Mouse (Mus musculus) granulocyte monocyte progenitor cell, adult 5-6 weeks (primary cell): ENCODE measurements around the gene Plagl1. TPM values are rescaled to one million over a fixed set of nuclear protein-coding genes. Genes with fewer than 3 reads are reported as not detected.

Experiments used
- total RNA-seq, 2 experiments: library from RNA; stranded (forward) in 1 of 2; stranded (reverse) in 1 of 2; fragments of 200-712, 200-1000 nt in 1 of 2; fragments of >200 nt in 1 of 2; fragmentation: Nextera tagmentation in 1 of 2; gene quantifications; 2 replicates each; pipeline ENCODE4 v1.2.3; 2014 to 2017

Gene Plagl1
- total RNA-seq, 2 experiments from 2014 or later, result 0.37 TPM; not detected in 1

Other genes starting within 250 kb of the Plagl1 start
- 23.3 and 28.4 TPM in 2 replicates for gene Utrn, start 191.1 kb upstream of the Plagl1 start, total RNA-seq (2014; fragmentation: Nextera tagmentation)
- 26.6 TPM in 2 replicates for gene Utrn, start 191.1 kb upstream of the Plagl1 start, total RNA-seq (2017)
- gene Stx11, start 96.2 kb upstream of the Plagl1 start, total RNA-seq (2014; fragmentation: Nextera tagmentation), result 7.4 and 9.1 TPM in 2 replicates
- gene Stx11, start 96.2 kb upstream of the Plagl1 start, total RNA-seq (2017), result 5.9 and 8.7 TPM in 2 replicates
- gene Sf3b5, start 55.2 kb upstream of the Plagl1 start, total RNA-seq (2014; fragmentation: Nextera tagmentation), result 14.5 and 21.6 TPM in 2 replicates
- gene Sf3b5, start 55.2 kb upstream of the Plagl1 start, total RNA-seq (2017), result 20.7 and 29.0 TPM in 2 replicates
- not detected in 2 replicates for gene Zc2hc1b, start 117.5 kb downstream of the Plagl1 start, total RNA-seq (2014; fragmentation: Nextera tagmentation)
- not detected in 2 replicates for gene Zc2hc1b, start 117.5 kb downstream of the Plagl1 start, total RNA-seq (2017)
- 43.3 and 45.3 TPM in 2 replicates for gene Ltv1, start 132.7 kb downstream of the Plagl1 start, total RNA-seq (2014; fragmentation: Nextera tagmentation)
- 67.9 and 72.2 TPM in 2 replicates for gene Ltv1, start 132.7 kb downstream of the Plagl1 start, total RNA-seq (2017)